In genomic region chr2:38621610-38622021, GRCm38 (mm10) we compare ENCODE assay signal across 7 mouse cellular contexts. TPM values are rescaled to one million over a fixed set of nuclear protein-coding genes. Genes with fewer than 3 reads are reported as not detected.
DNase-seq lines count a peak whose midpoint lies in the region; ATAC-seq and TF ChIP-seq lines count a peak whose summit lies in the region.

No protein-coding gene starts in this region.

- H3K4me1 ChIP-seq in kidney, postnatal 0 days (replicated peaks; ENCODE audit: insufficient read depth, low read length), result no peaks in the 10 kb centered on the region
- H3K4me1 ChIP-seq in midbrain, embryonic 11.5 days (ENCODE audit: control insufficient read depth, insufficient read depth, low read length), result peaks cover 15% of the 10 kb centered on the region

- no peak overlapping the region for H3K27ac ChIP-seq in kidney, postnatal 0 days
- H3K27ac ChIP-seq in midbrain, embryonic 11.5 days (ENCODE audit: low read depth, low read length), result peak overlapping the region; percentile 58

- no peak overlapping the region for H3K4me2 ChIP-seq in kidney, postnatal 0 days (ENCODE audit: low read length)
- no peak overlapping the region for H3K4me2 ChIP-seq in midbrain, embryonic 11.5 days

- H3K27me3 ChIP-seq in kidney, postnatal 0 days (ENCODE audit: insufficient read depth, low read length), result no peaks in the 10 kb centered on the region
- H3K27me3 ChIP-seq in midbrain, embryonic 11.5 days (ENCODE audit: control insufficient read depth, insufficient read depth, low read length), result no peaks in the 10 kb centered on the region; the same call in 1 of the 2 replicates

- no peak for ATAC-seq in kidney, postnatal 0 days (replicated peaks; ENCODE audit: low FRiP score, low read depth)
- ATAC-seq in midbrain, embryonic 11.5 days (ENCODE audit: low FRiP score), result peak; percentile 88

- 58% methylated on average over 6 of the region's 6 CpGs for WGBS in kidney, postnatal 0 days
- WGBS in midbrain, embryonic 11.5 days, result 52% methylated on average over 6 of the region's 6 CpGs

- H3K4me3 ChIP-seq in kidney, postnatal 0 days (replicated peaks; ENCODE audit: low read depth, low read length), result no peak overlapping the region
- H3K4me3 ChIP-seq in midbrain, embryonic 11.5 days (ENCODE audit: low read depth, low read length), result no peak overlapping the region

- peaks cover 25% of the 10 kb centered on the region; the same call in 1 of the 2 replicates for H3K36me3 ChIP-seq in kidney, postnatal 0 days (ENCODE audit: insufficient read depth, low read length)
- no peaks in the 10 kb centered on the region for H3K36me3 ChIP-seq in midbrain, embryonic 11.5 days (ENCODE audit: control insufficient read depth, insufficient read depth, low read length)

- TF ChIP-seq CTCF in kidney, postnatal 0 days (IDR thresholded peaks at IDR 0.05; ENCODE audit: low read depth), result peak; percentile 58

- H3K9ac ChIP-seq in kidney, postnatal 0 days (ENCODE audit: low read depth, low read length), result no peak overlapping the region
- H3K9ac ChIP-seq in midbrain, embryonic 11.5 days (ENCODE audit: low read length), result peak overlapping the region; percentile 9; the same call in 1 of the 2 replicates

- no peaks in the 10 kb centered on the region for H3K9me3 ChIP-seq in kidney, postnatal 0 days (replicated peaks; ENCODE audit: low read length)
- no peaks in the 10 kb centered on the region for H3K9me3 ChIP-seq in midbrain, embryonic 11.5 days (ENCODE audit: control insufficient read depth, low read length)

- DNase-seq in 3T3-L1 (ENCODE audit: low read depth, low spot score) (peak; percentile 99), ES-CJ7 (ENCODE audit: low read depth, low spot score) (peak; percentile 34)
- DNase-seq in cerebellum, postnatal 36 days, result peak; percentile 47 to 55
- DNase-seq in kidney, postnatal 0 days (ENCODE audit: low spot score), result no peak
- peak; percentile 91 for DNase-seq in midbrain, embryonic 11.5 days (ENCODE audit: low spot score, missing footprints)
- no peak for DNase-seq in thymus, postnatal 0 days (ENCODE audit: low spot score)
- no peak for DNase-seq in lung, postnatal 4 days

RNA-seq across cellular contexts. Expression of gene Psmb7, which starts 22.3 kb away (rescaled TPM):
- 217 and 220 TPM in 2 replicates for polyA plus RNA-seq in kidney, postnatal 0 days (2015; fragmentation: Nextera tagmentation; extraction: Ambion mirVana)
- polyA plus RNA-seq in midbrain, embryonic 11.5 days (2014; fragmentation: Nextera tagmentation; extraction: Ambion mirVana), result 345 and 351 TPM in 2 replicates
- 272 and 279 TPM in 2 replicates for polyA plus RNA-seq in thymus, postnatal 0 days (2015; fragmentation: Nextera tagmentation; extraction: Ambion mirVana)

Comparison
In these comparisons a context has a peak if more than half of its experiments do, and no peak if none do; other contexts are left out.
1. DNase-seq: peak in 3T3-L1 (single experiment), ES-CJ7 (single experiment), cerebellum, postnatal 36 days (2 of 2) and midbrain, embryonic 11.5 days (single experiment); none in kidney, postnatal 0 days (single experiment), thymus, postnatal 0 days (single experiment) and lung, postnatal 4 days (0 of 2).